Mouse (Mus musculus): ENCODE results near the gene Asf1b.

The Asf1b gene

GRCm38 (mm10) chr8:83955106-83955957, at the start of gene Asf1b, which contains the start of gene Gm10644:
Asf1b (plus strand) TSS chr8:83955507.
Gm10644 (minus strand) TSS chr8:83955205.
- DNase-seq = peak; percentile 99

- no peak for DNase-seq
Measured at GRCm38 (mm10) chr8:83908583-83908982, 46.7 kb upstream of the Asf1b start.

DNA sequence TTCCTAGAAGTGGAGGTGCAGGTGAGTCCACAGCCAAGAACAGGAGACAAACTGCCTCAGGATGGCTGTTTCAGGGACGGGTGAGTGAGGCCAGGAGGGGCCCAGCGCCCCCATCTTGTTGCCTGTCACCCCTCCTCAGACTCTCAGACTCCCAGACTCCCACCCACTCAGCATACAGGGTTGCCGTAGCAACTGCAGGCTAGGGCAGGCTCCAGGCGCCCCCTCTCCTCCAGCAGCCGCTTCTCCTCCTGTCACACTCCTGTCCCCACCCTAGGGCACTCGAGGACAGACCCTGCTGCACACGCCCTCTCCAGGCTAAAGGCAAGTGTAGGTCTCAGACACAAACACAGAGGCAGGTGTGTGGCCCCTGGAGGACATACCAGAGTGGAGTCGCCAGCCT, 46.0 kb upstream of the Asf1b start:
- DNase-seq = no peak

GRCm38 (mm10) chr8:83911809-83912731, 43.2 kb upstream of the Asf1b start:
- no peak for DNase-seq

DNA sequence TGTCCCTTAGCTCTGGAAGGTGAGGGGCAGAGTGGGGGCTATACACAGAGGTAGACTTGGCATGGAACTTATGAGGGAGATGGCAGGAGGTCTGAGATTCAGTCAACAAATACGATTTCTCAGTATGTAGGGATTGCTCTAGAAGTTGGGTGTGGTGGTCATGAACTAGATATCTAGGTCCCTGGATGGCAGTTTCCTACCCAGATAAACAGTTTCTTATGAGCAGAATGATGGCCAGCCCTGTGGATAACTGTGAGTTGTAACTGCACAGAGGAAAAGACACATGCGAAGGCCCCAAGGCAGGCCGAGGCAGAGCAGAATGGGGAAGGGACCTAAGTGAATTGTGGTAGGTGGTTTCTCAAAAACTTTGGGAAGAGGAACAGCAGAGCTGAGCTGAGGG, 41.1 kb upstream of the Asf1b start:
- DNase-seq = no peak

- DNase-seq = no peak
Measured at GRCm38 (mm10) chr8:83914860-83915259, 40.4 kb upstream of the Asf1b start.

DNA sequence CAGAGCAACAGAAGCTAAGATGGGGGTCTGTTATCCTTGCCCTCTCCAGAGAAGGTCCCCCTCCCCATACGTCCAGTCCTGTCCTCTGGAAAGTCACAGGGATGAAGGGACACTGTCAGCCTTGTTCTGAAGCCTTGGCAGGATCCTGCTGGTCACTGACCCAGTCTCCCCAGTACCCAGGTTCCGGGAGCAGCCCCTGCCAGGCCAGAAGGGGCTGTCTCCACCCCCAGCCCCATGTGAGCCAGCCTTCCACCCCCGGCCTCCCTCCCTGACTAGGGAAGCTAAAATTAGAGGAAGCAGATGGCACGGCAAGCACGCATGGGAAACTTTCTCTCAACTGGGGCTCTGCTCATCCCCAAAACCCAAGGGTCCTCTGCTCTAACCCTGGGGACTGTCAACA, 39.3 kb upstream of the Asf1b start:
- peak; percentile 38 for DNase-seq

DNA sequence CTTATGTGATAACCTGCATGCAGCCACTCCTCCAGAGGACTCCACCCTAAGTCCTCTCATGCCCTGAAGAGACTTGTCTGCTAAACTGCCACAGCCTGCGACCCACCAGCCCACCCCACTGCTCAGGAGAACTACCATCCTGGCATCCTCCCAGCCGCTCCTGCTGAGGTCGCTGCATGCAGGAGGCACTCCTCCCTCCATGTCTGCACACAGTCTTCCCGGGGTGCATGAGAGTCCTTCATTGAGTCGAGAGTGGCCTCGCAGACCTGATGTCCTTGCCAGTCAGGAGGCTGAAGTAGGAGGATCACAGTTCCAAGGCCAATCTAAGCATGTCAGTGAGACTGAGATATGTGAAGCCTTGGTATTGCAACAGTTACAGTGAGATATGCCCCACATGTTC, 37.7 kb upstream of the Asf1b start:
- DNase-seq = no peak

DNA sequence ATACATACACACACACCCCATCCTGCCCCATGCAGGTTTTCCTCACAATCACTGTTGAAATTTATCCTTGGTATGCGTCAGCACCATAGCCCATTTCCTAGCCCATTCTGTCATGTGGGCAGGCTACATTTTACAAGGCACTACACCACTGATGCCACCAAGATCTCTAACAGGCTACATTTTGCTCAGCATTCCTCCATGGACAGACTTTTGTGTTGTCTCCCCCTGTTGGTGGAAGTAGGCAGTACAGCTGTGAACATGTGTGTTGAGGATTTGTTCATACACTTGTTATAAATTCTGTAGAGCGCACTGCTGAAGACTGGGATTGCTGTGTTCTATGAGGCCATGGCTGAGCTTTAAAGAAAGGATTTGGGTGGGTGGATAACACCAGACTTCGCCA, 33.7 kb upstream of the Asf1b start:
- DNase-seq = peak; percentile 73

DNA sequence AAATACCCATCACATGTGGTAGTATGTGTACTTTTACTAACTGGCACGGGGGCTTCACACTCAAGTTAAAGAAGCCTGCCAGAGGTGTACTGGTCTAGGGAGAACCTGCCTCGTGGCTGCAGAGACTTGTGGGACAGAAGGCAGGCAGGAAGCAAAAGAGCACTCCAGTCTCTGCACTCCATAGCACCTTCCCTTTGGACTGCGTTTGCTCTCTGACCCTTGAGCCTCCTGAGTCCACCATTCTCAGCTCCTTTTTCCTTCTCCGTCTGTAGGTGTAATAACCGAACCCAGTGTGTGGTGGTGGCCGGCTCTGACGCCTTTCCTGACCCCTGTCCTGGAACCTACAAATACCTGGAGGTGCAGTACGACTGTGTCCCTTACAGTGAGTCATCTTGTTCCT, 32.6 kb upstream of the Asf1b start:
- DNase-seq = no peak

DNA sequence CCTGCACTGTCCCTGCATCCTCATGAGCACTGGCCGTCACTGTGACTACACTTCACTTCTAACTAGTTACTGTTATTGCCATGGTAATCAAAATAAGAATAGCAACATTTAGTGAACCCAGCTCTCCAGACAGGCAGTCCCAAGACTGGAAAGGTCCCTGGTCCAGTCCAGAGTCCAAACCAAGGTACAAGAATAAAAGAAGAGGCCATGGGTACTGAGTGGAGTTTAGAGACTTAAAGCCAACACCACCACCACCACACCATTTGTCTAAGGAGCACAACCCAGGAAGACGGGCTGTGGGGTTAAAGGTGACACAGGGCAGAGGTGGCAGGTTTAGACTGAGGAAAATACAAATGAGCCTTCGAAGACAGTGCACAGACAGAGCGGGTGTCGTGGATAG, 30.7 kb upstream of the Asf1b start:
- DNase-seq = no peak

- DNase-seq = no peak
Measured at GRCm38 (mm10) chr8:83926266-83926665, 29.0 kb upstream of the Asf1b start.

GRCm38 (mm10) chr8:83934222-83934621, 21.1 kb upstream of the Asf1b start:
- DNase-seq = no peak

DNA sequence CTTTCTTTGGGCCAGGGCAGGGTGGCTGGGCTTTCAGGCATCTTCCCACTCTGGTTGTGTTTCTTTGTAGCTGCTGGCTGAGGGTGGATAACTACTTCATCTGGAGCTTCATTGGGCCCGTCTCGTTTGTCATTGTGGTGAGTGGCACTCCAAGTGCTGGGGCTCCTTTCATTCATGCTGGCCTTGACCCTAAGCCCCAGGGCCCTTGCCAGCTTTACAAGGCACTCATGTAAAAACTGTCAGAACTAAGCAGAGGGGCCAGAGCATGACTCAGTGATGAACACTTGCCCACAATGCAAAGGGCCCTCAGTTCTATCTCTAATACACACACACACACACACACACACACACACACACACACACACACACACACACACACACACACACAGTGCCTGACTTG, 20.3 kb upstream of the Asf1b start:
- no peak for DNase-seq

GRCm38 (mm10) chr8:83935435-83935834, 19.9 kb upstream of the Asf1b start:
- DNase-seq = no peak

GRCm38 (mm10) chr8:83937645-83938044, 17.7 kb upstream of the Asf1b start:
- no peak for DNase-seq

DNA sequence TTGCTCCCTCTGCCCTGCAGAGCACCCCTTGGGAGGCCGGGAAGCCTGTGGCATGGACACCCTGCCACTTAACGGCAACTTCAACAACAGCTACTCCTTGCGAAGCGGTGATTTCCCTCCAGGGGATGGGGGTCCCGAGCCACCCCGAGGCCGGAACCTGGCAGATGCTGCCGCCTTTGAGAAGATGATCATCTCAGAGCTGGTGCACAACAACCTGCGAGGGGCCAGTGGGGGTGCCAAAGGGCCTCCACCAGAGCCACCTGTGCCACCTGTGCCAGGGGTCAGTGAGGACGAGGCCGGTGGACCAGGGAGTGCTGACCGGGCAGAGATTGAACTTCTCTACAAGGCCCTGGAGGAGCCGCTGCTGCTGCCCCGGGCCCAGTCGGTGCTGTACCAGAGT, 17.0 kb upstream of the Asf1b start:
- no peak for DNase-seq

DNA sequence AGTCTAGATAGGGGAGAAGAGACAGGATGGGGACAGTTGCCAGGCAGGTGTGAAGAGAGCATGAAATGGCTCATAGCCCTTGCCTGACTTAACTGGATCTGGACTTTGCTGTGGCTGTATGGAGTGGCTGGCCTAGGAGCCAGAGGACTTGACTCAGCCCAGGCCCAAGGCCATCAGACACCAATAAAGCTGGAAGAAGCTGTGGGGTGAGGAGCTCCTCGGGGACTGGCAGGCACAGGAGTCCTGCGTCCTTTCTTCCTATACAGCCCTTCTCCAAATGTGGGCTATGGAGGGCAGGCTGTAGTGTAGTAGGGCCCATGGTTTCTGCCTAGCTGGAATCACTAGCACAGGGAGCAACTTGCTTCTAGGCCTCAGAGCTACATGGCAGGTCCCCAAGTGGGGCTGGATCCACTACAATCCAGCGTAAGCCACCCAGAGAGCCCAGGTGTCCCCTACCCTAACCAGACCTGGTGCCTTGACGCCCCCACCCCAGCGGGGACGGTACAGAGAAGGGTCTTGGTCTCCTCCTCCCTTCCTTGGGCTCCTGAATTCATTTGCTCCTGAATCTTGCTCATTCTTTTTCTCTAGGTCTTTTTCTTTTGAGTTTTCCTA, 14.1 kb upstream of the Asf1b start:
- no peak for DNase-seq

- no peak for DNase-seq
Measured at GRCm38 (mm10) chr8:83942446-83942845, 12.9 kb upstream of the Asf1b start.

DNA sequence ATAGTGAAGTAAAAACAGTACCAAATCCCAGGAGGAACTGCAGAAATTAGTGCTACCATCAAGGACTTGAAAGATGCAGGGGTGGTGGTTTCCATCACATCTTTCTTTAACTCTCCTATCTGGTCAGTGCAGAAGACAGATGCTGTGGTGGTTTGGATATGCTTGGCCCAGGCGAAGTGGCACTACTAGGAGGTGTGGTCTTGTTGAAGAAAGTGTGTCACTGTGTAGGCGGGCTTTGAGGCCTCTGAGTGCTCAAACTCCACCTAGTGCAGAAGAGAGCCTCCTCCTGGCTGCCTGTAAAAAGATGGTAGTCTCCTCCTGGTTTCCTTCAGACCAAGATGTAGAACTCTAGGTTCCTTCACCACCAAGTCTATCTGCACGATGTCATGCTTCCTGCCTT, 9.8 kb upstream of the Asf1b start:
- no peak for DNase-seq

DNA sequence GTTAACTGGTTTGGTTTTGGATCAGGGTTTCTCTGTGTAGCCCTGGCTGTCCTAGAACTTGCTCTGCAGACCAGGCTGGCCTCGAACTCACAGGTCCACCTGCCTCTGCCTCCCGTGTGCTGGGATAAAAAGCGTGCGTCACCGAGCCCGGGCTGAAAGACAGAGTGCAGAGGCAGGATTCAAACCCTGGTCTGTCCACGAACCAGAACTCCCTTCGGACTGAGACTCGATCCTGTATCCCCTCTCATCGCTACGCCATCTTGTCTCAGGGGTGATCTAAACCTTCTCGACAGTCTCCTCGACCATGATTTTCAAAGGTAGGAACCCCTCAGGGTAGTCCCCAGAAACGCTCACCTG, 580 bp upstream of the Asf1b start:
- DNase-seq = peak; percentile 39

GRCm38 (mm10) chr8:83955958-83956218, 581 bp downstream of the Asf1b start:
- no peak for DNase-seq

GRCm38 (mm10) chr8:83956789-83957188, 1.5 kb downstream of the Asf1b start:
- DNase-seq = no peak
